Mouse (Mus musculus) limb, embryonic 13.5 days (tissue): ENCODE data around the gene Sin3b. TPM values are rescaled to one million over a fixed set of nuclear protein-coding genes. Genes with fewer than 3 reads are reported as not detected.

Experiments used
- ATAC-seq: fragments of 200-750 bp; cut with Nextera tagmentation; 2 replicates; pipeline ENCODE4 v1.8.0; 2017; ENCODE audit warnings: low read depth, moderate number of reproducible peaks, moderate TSS enrichment; ENCODE audit not compliant: low FRiP score
- H3K27ac ChIP-seq: fragments of 300-500 bp; sonication (generic); 2 replicates; pipeline ENCODE4 v1.5.1; 2015; ENCODE audit warnings: inconsistent platforms, mild to moderate bottlenecking, moderate library complexity
- H3K27me3 ChIP-seq: fragments of 300-500 bp; sonication (generic); 2 replicates; pipeline ENCODE4 v1.6.1; 2015; ENCODE audit warnings: mild to moderate bottlenecking, inconsistent platforms
- H3K36me3 ChIP-seq: fragments of 300-500 bp; sonication (generic); 2 replicates; pipeline ENCODE4 v1.6.1; 2015; ENCODE audit warnings: inconsistent platforms, mild to moderate bottlenecking, moderate library complexity
- H3K4me1 ChIP-seq: fragments of 300-500 bp; sonication (generic); 2 replicates; pipeline ENCODE4 v1.6.1; 2015; ENCODE audit warnings: inconsistent platforms
- H3K4me2 ChIP-seq: fragments of 300-500 bp; sonication (generic); replicated peaks from 2 replicates; pipeline ENCODE4 v1.6.1; 2015; ENCODE audit warnings: inconsistent platforms, mild to moderate bottlenecking, moderate library complexity
- H3K4me3 ChIP-seq: fragments of 300-500 bp; sonication (generic); 2 replicates; pipeline ENCODE4 v1.5.1; 2015; ENCODE audit warnings: moderate library complexity, mild to moderate bottlenecking, inconsistent platforms
- H3K9ac ChIP-seq: fragments of 300-500 bp; sonication (generic); 2 replicates; pipeline ENCODE4 v1.6.1; 2015; ENCODE audit warnings: mild to moderate bottlenecking, inconsistent platforms
- H3K9me3 ChIP-seq: fragments of 300-500 bp; sonication (generic); 2 replicates; pipeline ENCODE4 v1.6.1; 2016; ENCODE audit warnings: inconsistent platforms
- WGBS: fragments of 180-500 bp; shearing (Covaris S2); methylation state at CpG from one replicate; pipeline ENCODE4 v1.1.7; 2015; 5-methylcytosine and 5-hydroxymethylcytosine counted together
- polyA plus RNA-seq: library from polyadenylated mRNA; unstranded; fragments of >200 nt; fragmentation: Nextera tagmentation; extraction: Ambion mirVana; gene quantifications from 2 replicates; pipeline ENCODE4 v1.2.1, GENCODE M21; 2015

The Sin3b gene
- polyA plus RNA-seq, 1 experiment from 2014 or later = 180 TPM

DNA sequence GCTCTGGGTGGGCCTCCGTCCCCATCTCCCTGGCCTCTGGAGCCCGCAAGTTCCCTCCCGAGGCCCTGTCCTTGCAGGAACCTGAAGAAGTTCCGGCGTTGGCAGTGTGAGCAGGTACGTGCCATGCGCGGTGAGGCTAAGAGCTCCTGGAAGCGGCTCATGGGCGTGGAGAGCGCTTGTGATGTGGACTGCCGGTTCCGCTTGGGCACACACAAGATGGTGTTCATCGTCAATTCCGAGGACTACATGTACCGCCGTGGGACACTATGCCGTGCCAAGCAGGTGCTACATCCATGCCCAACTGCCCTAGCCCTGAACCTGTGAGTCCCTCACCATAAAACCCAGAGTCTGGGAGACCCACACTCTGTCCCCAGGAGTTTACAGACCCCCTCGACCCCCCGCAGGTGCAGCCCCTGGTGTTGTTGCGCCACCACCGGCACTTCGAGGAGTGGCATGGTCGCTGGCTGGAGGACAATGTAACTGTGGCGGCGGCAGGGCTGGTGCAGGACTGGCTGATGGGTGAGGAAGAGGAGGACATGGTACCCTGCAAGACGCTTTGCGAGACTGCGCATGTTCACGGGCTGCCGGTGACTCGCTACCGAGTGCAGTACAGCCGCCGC is 33.8 kb downstream of the Sin3b start:
- Histone ChIP-seq H3K4me2 (no peak overlapping the region), H3K9ac (no peak overlapping the region), H3K27me3 (no peaks in the 10 kb centered on the region), H3K9me3 (no peaks in the 10 kb centered on the region), H3K27ac (no peak overlapping the region), H3K4me1 (no peaks in the 10 kb centered on the region), H3K36me3 (peaks cover 79% of the 10 kb centered on the region), H3K4me3 (no peak overlapping the region)
- WGBS = 96% methylated on average over 35 of the region's 35 CpGs
- ATAC-seq = no peak; the same call in 1 of the 2 replicates

GRCm38 (mm10) chr8:72757426-72758195 is 34.5 kb downstream of the Sin3b start:
- Histone ChIP-seq H3K27ac (no peak overlapping the region), H3K4me2 (no peak overlapping the region), H3K4me3 (no peak overlapping the region), H3K9me3 (no peaks in the 10 kb centered on the region), H3K9ac (no peak overlapping the region), H3K36me3 (peaks cover 71% of the 10 kb centered on the region), H3K27me3 (no peaks in the 10 kb centered on the region), H3K4me1 (no peaks in the 10 kb centered on the region)
- no peak; the same call in 1 of the 2 replicates for ATAC-seq
- 94% methylated on average over 15 of the region's 15 CpGs for WGBS

- Histone ChIP-seq H3K4me2 (no peak overlapping the region), H3K9ac (no peak overlapping the region), H3K27me3 (no peaks in the 10 kb centered on the region), H3K9me3 (no peaks in the 10 kb centered on the region), H3K4me1 (no peaks in the 10 kb centered on the region), H3K27ac (no peak overlapping the region), H3K4me3 (no peak overlapping the region), H3K36me3 (peaks cover 64% of the 10 kb centered on the region)
- ATAC-seq = no peak
These were observed 35.2 kb downstream of the Sin3b start for GRCm38 (mm10) chr8:72758310-72758709.

DNA sequence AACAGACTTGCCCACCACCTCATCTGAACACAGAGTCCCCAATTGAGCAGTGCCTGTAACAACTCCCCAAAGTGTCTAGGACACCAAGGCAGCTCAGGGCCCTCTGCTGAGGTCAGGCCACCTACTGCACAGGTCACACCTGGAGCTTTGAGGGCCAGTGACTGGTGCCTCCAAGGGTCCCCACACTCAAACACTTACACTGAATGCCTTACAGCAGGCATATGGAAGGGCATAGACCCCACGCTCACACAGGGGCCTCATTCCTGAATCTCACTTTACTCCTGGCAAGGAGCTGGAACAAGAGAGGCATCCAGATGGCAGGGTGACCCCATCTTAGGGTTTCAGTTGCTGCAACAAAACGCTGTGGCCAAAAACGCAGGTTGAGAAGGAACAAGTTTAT is 37.1 kb downstream of the Sin3b start:
- H3K27ac ChIP-seq = no peak overlapping the region
- no peaks in the 10 kb centered on the region for H3K9me3 ChIP-seq
- no peak for ATAC-seq
- H3K9ac ChIP-seq = no peak overlapping the region
- WGBS = 87% methylated on average over 3 of the region's 3 CpGs
- H3K36me3 ChIP-seq = peaks cover 50% of the 10 kb centered on the region
- no peaks in the 10 kb centered on the region for H3K27me3 ChIP-seq
- H3K4me2 ChIP-seq = no peak overlapping the region
- H3K4me1 ChIP-seq = no peaks in the 10 kb centered on the region
- H3K4me3 ChIP-seq = no peak overlapping the region

DNA sequence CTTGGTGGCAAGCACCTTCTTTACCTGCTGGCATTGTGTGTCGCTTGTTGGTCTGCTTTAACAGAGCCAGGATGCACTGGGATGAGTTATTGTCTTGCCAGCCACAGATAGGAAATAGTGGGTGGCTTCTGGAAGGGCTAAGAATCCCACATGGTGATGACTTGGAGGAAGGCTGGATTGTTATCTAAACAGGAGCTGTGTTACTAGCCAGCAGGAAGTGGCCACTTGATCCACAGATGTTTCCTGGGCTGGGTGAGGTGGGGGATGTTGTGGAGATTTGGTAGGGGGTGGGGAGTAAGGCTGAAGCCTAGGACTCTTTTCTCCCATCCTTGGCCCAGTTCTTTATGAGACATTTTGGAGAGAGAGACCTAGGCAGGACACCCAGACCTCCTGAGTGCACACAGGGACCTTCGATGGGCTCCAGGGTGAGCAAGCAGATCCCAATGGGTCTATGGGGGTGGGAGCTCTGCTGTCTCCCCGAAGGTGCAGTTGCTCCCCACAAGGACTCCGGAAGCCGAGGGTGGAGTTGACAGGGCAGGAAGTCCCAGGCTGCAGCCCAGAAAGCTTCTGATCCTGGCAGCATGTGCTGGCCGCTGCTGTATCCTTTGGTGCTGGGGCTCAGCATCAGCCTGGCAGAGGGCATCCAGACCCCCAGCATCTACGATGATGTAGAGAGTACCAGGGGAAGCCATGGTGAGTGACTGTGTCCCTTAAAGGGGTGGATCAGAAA is 38.4 kb downstream of the Sin3b start, which contains the start of gene F2rl3:
Gene F2rl3, plus strand, starts transcription at position 559 of the 730 bp plus-strand sequence.
- no peak within 1 kb of the TSS for H3K27ac ChIP-seq
- no peaks in the 10 kb centered on the region for H3K27me3 ChIP-seq
- WGBS = 81% methylated on average over 7 of the region's 7 CpGs
- H3K4me1 ChIP-seq = no peaks in the 10 kb centered on the region
- H3K9me3 ChIP-seq = no peaks in the 10 kb centered on the region
- H3K9ac ChIP-seq = no peak within 1 kb of the TSS
- H3K4me2 ChIP-seq = no peak within 1 kb of the TSS
- peaks cover 37% of the 10 kb centered on the region for H3K36me3 ChIP-seq
- no peak within 1 kb of the TSS for H3K4me3 ChIP-seq
- ATAC-seq = no peak

DNA sequence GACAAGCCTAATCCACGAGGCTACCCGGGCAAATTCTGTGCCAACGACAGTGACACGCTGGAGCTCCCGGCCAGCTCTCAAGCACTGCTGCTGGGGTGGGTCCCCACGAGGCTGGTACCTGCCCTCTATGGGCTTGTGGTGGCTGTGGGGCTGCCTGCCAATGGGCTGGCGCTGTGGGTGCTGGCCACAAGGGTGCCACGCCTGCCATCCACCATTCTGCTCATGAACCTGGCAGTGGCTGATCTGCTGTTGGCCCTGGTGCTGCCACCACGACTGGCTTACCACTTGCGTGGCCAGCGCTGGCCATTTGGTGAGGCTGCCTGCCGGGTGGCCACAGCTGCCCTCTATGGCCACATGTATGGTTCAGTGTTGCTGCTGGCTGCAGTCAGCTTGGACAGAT is 39.2 kb downstream of the Sin3b start:
- Histone ChIP-seq H3K36me3 (peaks cover 29% of the 10 kb centered on the region), H3K9ac (no peak overlapping the region), H3K4me3 (no peak overlapping the region), H3K4me2 (no peak overlapping the region), H3K27me3 (no peaks in the 10 kb centered on the region), H3K27ac (no peak overlapping the region), H3K9me3 (no peaks in the 10 kb centered on the region), H3K4me1 (no peaks in the 10 kb centered on the region)
- WGBS = 92% methylated on average over 12 of the region's 12 CpGs
- ATAC-seq = no peak

GRCm38 (mm10) chr8:72765696-72766095 is 42.6 kb downstream of the Sin3b start:
- Histone ChIP-seq H3K9me3 (no peaks in the 10 kb centered on the region), H3K4me3 (no peak overlapping the region), H3K36me3 (no peaks in the 10 kb centered on the region), H3K4me1 (no peaks in the 10 kb centered on the region), H3K4me2 (no peak overlapping the region), H3K9ac (no peak overlapping the region), H3K27me3 (no peaks in the 10 kb centered on the region), H3K27ac (no peak overlapping the region)
- 73% methylated on average over 4 of the region's 4 CpGs for WGBS
- ATAC-seq = peak; percentile 41; the same call in 1 of the 2 replicates

DNA sequence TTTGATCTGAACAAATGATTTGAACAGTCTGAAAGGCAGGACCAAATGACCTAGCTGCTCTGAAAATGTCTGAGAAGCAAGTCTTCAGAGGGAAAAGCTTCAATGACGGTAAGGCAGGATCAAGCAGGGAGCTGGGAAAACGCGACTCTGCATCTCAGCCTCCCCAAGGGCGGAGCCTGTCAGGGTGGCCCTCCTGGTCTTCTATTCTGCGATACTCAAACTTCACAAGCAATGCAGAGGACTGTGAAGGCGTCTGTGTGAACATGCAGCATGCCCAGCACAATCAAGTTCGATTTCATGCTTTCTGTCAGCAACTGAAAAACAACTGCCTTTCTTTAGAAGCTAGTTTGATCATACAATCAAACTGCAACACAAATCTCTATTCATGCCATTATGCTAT is 43.7 kb downstream of the Sin3b start:
- H3K36me3 ChIP-seq = no peaks in the 10 kb centered on the region
- WGBS = 32% methylated on average over 7 of the region's 7 CpGs
- H3K27me3 ChIP-seq = no peaks in the 10 kb centered on the region
- H3K9ac ChIP-seq = no peak overlapping the region
- no peaks in the 10 kb centered on the region for H3K4me1 ChIP-seq
- no peaks in the 10 kb centered on the region for H3K9me3 ChIP-seq
- no peak overlapping the region for H3K4me3 ChIP-seq
- H3K27ac ChIP-seq = no peak overlapping the region
- no peak overlapping the region for H3K4me2 ChIP-seq
- ATAC-seq = no peak

DNA sequence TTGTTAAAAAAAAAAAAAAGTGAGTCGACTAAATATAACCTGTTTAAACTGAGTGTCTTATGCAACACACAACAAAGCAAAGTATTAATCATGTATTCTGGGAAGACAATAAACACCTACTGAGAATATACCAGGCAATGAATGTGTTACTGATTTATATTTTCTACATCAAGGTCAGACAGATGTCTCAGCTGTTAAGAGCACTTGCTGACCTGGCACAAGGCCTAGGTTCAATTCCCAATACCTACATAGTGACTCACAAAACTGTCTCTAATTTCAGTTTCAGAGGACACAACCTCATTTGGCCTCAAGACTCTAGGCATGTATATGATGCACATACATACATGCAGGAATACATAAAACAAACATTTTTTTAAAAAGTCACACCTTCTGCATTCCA is 54.7 kb downstream of the Sin3b start:
- Histone ChIP-seq H3K4me1 (no peaks in the 10 kb centered on the region), H3K4me2 (no peak overlapping the region), H3K9ac (no peak overlapping the region), H3K27ac (no peak overlapping the region), H3K27me3 (no peaks in the 10 kb centered on the region), H3K9me3 (no peaks in the 10 kb centered on the region), H3K36me3 (no peaks in the 10 kb centered on the region), H3K4me3 (no peak overlapping the region)
- no peak for ATAC-seq
- WGBS = 87% methylated on average over 1 of the region's 1 CpGs

DNA sequence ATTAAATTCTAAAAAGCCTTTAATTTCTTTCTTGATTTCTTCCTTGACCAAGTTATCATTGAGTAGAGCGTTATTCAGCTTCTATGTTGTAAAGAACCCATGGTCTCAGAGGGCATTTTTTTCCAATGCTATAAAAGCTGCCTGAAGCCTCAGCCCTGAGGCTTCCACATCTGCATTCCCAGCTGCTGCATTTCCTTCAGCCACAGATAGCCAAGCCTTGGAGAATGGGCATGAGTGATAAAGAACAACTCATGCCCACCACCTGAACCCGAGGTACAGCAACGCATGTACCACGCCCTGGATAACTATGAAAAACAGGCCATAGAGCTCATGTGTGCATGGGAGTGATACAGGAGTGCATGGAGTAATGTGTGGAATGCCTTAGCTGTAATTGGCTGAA is 57.6 kb downstream of the Sin3b start:
- H3K4me3 ChIP-seq = no peak overlapping the region
- H3K4me1 ChIP-seq = no peaks in the 10 kb centered on the region
- H3K27ac ChIP-seq = no peak overlapping the region
- no peak overlapping the region for H3K9ac ChIP-seq
- WGBS = 92% methylated on average over 4 of the region's 4 CpGs
- no peak for ATAC-seq
- no peaks in the 10 kb centered on the region for H3K9me3 ChIP-seq
- H3K4me2 ChIP-seq = no peak overlapping the region
- H3K27me3 ChIP-seq = no peaks in the 10 kb centered on the region
- no peaks in the 10 kb centered on the region for H3K36me3 ChIP-seq

- Histone ChIP-seq H3K36me3 (no peaks in the 10 kb centered on the region), H3K9me3 (no peaks in the 10 kb centered on the region), H3K4me3 (no peak overlapping the region), H3K9ac (no peak overlapping the region), H3K27me3 (no peaks in the 10 kb centered on the region), H3K4me1 (no peaks in the 10 kb centered on the region), H3K27ac (no peak overlapping the region), H3K4me2 (no peak overlapping the region)
- WGBS = 84% methylated on average over 2 of the region's 2 CpGs
- ATAC-seq = no peak
These were observed 78.5 kb downstream of the Sin3b start for GRCm38 (mm10) chr8:72801583-72801982.
